Mouse (Mus musculus) heart, embryonic 15.5 days (tissue): ENCODE measurements around the gene Cxcl15. TPM values are rescaled to one million over a fixed set of nuclear protein-coding genes. Genes with fewer than 3 reads are reported as not detected.
A peak's percentile ranks its signal among the peaks of the same experiment; 100 is the strongest.

Experiments
- ATAC-seq: fragments of 200-750 bp; cut with Nextera tagmentation; replicated peaks from 2 replicates; pipeline ENCODE4 v1.8.0; 2017; ENCODE audit warnings: low read depth, moderate TSS enrichment; ENCODE audit not compliant: insufficient number of reproducible peaks, insufficient read depth, low FRiP score
- H3K27ac ChIP-seq: fragments of 300-500 bp; sonication (generic); 2 replicates; pipeline ENCODE4 v1.5.1; 2015; ENCODE audit warnings: mild to moderate bottlenecking, inconsistent platforms
- H3K27me3 ChIP-seq: fragments of 300-500 bp; sonication (generic); 2 replicates; pipeline ENCODE4 v1.6.1; 2015; ENCODE audit warnings: inconsistent platforms
- H3K36me3 ChIP-seq: fragments of 300-500 bp; sonication (generic); 2 replicates; pipeline ENCODE4 v1.6.1; 2015; ENCODE audit warnings: mild to moderate bottlenecking, inconsistent platforms
- H3K4me1 ChIP-seq: fragments of 300-500 bp; sonication (generic); replicated peaks from 2 replicates; pipeline ENCODE4 v1.6.1; 2015; ENCODE audit warnings: inconsistent platforms
- H3K4me2 ChIP-seq: fragments of 300-500 bp; sonication (generic); 2 replicates; pipeline ENCODE4 v1.6.1; 2015; ENCODE audit warnings: inconsistent platforms, mild to moderate bottlenecking, moderate library complexity
- H3K4me3 ChIP-seq: fragments of 300-500 bp; sonication (generic); 2 replicates; pipeline ENCODE4 v1.5.1; 2015; ENCODE audit warnings: mild to moderate bottlenecking, inconsistent platforms
- H3K9ac ChIP-seq: fragments of 300-500 bp; sonication (generic); 2 replicates; pipeline ENCODE4 v1.6.1; 2015; ENCODE audit warnings: mild to moderate bottlenecking, inconsistent platforms
- H3K9me3 ChIP-seq: fragments of 300-500 bp; sonication (generic); replicated peaks from 2 replicates; pipeline ENCODE4 v1.6.1; 2016; ENCODE audit warnings: inconsistent platforms
- WGBS: fragments of 180-500 bp; shearing (Covaris S2); methylation state at CpG from one replicate; pipeline ENCODE4 v1.1.7; 2015; ENCODE audit warnings: mixed read lengths; 5-methylcytosine and 5-hydroxymethylcytosine counted together
- polyA plus RNA-seq: library from polyadenylated mRNA; unstranded; fragments of >200 nt; fragmentation: Nextera tagmentation; extraction: Ambion mirVana; gene quantifications from 2 replicates; pipeline ENCODE4 v1.2.1, GENCODE M21; 2015

Gene Cxcl15
- 0.20 and 0.79 TPM in 2 replicates for polyA plus RNA-seq

DNA sequence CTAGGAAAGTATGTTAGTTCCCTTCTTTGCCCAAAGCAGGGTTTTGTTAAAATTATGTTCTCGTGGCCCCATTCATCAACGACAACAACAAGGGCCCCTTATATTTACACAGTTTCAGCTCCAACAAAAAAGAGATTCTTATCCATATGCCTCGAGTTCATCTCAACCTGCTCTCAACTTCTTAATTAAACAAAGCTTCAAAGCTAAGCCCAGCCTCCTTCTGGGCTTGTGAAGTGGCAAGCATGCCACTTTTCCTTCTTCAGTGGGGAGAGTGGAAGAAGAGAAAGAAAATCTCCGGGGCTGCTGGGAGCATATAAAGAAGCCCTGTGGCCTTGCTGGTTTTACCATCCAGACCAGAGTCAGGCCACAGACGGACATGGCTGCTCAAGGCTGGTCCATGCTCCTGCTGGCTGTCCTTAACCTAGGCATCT lies at the start of gene Cxcl15:
TSS of gene Cxcl15 (plus strand) at position 340 of the 431 bp plus-strand sequence.
- no peak within 1 kb of the TSS for H3K4me2 ChIP-seq
- H3K27ac ChIP-seq, result no peak within 1 kb of the TSS

DNA sequence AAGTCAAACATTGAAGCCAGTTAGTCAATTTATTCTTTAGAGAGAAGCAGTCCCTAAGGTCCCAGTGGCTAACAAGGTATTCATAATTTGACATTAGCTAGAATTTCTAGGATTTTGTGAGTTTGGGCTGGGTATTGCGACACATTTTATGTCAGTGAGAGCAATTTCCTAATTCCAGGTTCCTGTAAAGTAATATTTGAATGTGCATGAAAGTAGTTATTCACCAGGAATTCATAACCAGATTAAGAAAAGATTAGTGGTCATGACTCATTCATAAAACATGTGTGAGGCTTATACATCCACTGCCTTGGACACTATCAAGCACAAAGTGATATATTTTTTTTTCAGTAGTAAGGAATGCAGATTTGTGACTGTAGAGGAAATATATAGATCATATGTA lies 40.4 kb upstream of the Cxcl15 start:
- Histone ChIP-seq H3K4me2 (no peak overlapping the region), H3K9ac (no peak overlapping the region), H3K27me3 (peaks cover 8% of the 10 kb centered on the region), H3K27ac (no peak overlapping the region), H3K4me1 (peaks cover 9% of the 10 kb centered on the region), H3K4me3 (no peak overlapping the region), H3K9me3 (no peaks in the 10 kb centered on the region), H3K36me3 (no peaks in the 10 kb centered on the region)
- WGBS, result 80% methylated on average over 1 of the region's 1 CpGs
- no peak for ATAC-seq

More for the DNA sequence above, at the start of gene Cxcl15:
- Histone ChIP-seq H3K9ac (no peak within 1 kb of the TSS), H3K4me3 (no peak within 1 kb of the TSS), H3K4me1 (no peaks in the 10 kb centered on the region; the same call in 1 of the 2 replicates), H3K9me3 (no peaks in the 10 kb centered on the region), H3K36me3 (no peaks in the 10 kb centered on the region), H3K27me3 (no peaks in the 10 kb centered on the region)
- WGBS, result 60% methylated on average over 5 of the region's 5 CpGs
- ATAC-seq, result no peak

DNA sequence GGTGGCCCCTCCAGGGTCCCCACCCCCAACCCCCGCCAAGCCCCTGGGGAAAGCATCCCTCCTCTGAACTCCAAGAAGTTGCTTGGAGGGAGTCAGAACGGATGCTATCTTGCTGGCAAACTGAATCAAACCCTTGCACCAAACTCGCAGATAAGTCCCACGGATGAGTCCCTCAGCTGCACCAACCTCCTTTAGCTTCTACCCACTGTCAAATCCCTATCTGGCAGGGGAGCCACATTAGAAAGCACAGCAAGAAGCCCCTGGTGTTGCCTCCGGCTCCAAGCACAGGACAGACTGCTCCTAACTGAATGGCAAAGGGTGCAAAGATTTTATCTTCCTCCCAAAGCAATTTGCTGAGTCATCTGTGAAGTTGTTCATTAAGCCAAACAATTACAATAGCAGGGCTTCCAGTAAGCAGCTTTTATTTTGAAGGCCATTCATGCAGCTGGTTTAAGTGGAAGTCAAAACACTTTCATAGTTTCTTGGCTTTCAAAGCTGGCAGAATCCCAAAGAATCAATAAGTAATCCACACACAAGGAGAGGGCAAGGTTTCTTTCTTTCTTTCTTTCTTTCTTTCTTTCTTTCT lies 36.2 kb upstream of the Cxcl15 start:
- Histone ChIP-seq H3K36me3 (no peaks in the 10 kb centered on the region), H3K9me3 (no peaks in the 10 kb centered on the region), H3K4me2 (no peak overlapping the region), H3K27ac (no peak overlapping the region), H3K27me3 (peaks cover 17% of the 10 kb centered on the region), H3K4me3 (no peak overlapping the region), H3K9ac (no peak overlapping the region), H3K4me1 (peaks cover 16% of the 10 kb centered on the region)
- ATAC-seq, result no peak
- WGBS, result 33% methylated on average over 5 of the region's 5 CpGs

DNA sequence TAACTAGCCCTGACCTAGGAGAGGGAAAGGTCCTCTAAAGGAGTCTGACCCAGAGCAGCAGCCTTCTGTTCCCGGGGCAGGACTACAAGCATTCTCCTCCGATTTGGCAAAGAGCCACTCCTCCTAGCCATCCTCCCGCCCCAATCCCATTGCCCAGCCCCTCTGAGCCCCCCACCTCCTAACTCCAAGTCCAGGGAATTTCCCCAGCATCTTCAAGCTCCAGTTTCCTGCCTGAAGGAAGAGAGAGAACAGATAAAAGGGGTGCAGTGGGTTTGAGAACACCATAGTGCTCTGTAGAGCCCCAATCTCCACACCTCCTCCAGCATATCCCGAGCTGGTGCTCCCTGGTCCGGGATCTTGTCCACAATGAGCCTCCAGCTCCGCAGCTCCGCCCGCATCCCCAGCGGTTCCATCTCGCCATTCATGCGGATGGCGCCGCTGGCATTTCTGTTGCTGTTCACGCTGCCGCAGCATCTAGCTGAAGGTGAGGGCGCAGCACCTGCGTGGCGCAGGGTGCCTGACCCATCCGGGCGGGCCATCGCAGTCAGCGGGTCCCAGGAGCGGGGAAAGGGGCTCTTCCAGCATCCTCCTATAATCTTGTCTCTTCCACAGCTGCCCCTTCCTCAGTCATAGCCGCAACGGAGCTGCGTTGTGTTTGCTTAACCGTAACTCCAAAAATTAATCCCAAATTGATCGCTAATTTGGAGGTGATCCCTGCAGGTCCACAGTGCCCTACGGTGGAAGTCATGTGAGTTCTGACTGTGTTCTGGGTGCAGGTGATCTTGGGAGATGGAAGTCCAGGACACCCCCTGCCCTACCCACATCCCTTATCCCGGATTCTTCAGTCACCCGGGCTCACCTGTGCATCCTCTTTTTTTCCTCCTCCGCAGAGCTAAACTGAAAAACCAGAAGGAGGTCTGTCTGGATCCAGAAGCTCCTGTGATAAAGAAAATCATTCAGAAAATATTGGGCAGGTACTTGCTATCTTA lies 35.0 kb upstream of the Cxcl15 start, which contains the start of gene Cxcl5:
TSS of gene Cxcl5 (plus strand) at position 284 of the 989 bp plus-strand sequence.
- no peak for ATAC-seq
- no peak within 1 kb of the TSS for H3K27ac ChIP-seq
- H3K9me3 ChIP-seq, result no peaks in the 10 kb centered on the region
- H3K4me1 ChIP-seq, result peaks cover 16% of the 10 kb centered on the region
- peak within 1 kb of the TSS; percentile 33 for H3K4me3 ChIP-seq
- peaks cover 17% of the 10 kb centered on the region for H3K27me3 ChIP-seq
- peak within 1 kb of the TSS; percentile 57 for H3K4me2 ChIP-seq
- H3K9ac ChIP-seq, result no peak within 1 kb of the TSS
- no peaks in the 10 kb centered on the region for H3K36me3 ChIP-seq
- WGBS, result 7% methylated on average over 32 of the region's 32 CpGs

DNA sequence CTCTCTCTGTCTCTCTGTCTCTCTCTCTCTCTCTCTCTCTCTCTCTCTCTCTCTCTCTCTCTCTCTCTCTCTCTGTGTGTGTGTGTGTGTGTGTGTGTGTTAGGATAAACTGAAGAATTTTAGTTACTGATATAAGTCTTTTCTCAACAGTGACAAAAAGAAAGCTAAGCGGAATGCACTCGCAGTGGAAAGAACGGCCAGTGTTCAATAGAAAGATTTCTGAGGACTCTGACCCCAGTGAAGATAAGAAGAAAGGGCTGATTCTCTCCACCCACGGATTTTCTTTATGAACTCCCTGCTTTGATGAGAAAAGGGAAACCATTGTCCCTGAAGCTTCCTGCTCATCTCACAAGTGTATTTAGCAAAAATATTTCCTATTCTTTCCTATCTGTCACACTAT lies 34.0 kb upstream of the Cxcl15 start:
- H3K27me3 ChIP-seq, result peaks cover 17% of the 10 kb centered on the region
- no peak for ATAC-seq
- H3K9me3 ChIP-seq, result no peaks in the 10 kb centered on the region
- H3K36me3 ChIP-seq, result no peaks in the 10 kb centered on the region
- H3K4me1 ChIP-seq, result peaks cover 16% of the 10 kb centered on the region
- no peak overlapping the region for H3K27ac ChIP-seq
- WGBS, result 30% methylated on average over 4 of the region's 4 CpGs
- no peak overlapping the region for H3K4me3 ChIP-seq
- H3K9ac ChIP-seq, result no peak overlapping the region
- H3K4me2 ChIP-seq, result no peak overlapping the region

DNA sequence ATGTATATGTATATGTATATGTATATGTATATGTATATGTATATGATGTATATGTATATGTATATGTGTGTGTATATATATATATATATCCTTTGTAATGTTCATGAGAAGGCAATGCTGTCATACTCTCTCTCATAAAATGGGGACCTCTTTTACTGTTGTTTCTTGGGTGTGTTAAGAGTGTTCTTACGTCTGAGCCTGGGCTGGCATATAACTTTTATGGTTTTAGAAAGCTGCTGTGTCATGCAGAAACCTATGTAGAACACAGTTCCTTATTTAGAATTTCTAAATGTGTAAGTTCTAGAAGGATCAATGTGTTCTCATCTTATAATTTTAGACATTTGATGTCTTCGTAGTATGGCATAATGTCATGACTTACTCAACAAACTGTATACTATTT lies 33.5 kb upstream of the Cxcl15 start:
- H3K4me1 ChIP-seq, result peaks cover 16% of the 10 kb centered on the region
- ATAC-seq, result no peak
- no peak overlapping the region for H3K4me2 ChIP-seq
- H3K9ac ChIP-seq, result no peak overlapping the region
- H3K27me3 ChIP-seq, result peaks cover 17% of the 10 kb centered on the region
- no peak overlapping the region for H3K27ac ChIP-seq
- no peaks in the 10 kb centered on the region for H3K9me3 ChIP-seq
- H3K36me3 ChIP-seq, result no peaks in the 10 kb centered on the region
- no peak overlapping the region for H3K4me3 ChIP-seq
- WGBS, result 79% methylated on average over 2 of the region's 2 CpGs

DNA sequence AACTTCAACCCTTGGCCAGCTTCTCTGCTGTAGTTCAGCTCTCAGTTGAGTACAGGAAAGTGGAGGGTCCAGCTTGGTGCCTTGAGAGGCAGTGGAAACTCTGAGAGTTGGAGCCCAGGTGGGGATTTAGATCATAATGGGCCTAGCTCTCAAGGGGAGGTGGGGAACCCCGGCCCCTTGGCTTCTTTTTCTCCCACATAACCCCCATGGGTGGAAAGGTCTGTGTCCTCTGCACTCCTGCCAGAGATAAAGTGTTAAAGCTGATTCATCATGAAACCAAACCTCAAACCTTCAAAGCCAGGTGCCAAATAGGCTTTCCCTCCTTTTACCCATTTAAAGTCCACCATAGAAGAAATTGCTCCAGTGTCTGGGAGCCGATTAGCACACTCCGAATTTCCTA lies 32.5 kb upstream of the Cxcl15 start:
- Histone ChIP-seq H3K27ac (no peak overlapping the region), H3K4me1 (peaks cover 16% of the 10 kb centered on the region), H3K9me3 (no peaks in the 10 kb centered on the region), H3K27me3 (peaks cover 17% of the 10 kb centered on the region), H3K36me3 (no peaks in the 10 kb centered on the region), H3K4me3 (no peak overlapping the region), H3K9ac (no peak overlapping the region), H3K4me2 (no peak overlapping the region)
- WGBS, result 84% methylated on average over 3 of the region's 3 CpGs
- no peak for ATAC-seq

DNA sequence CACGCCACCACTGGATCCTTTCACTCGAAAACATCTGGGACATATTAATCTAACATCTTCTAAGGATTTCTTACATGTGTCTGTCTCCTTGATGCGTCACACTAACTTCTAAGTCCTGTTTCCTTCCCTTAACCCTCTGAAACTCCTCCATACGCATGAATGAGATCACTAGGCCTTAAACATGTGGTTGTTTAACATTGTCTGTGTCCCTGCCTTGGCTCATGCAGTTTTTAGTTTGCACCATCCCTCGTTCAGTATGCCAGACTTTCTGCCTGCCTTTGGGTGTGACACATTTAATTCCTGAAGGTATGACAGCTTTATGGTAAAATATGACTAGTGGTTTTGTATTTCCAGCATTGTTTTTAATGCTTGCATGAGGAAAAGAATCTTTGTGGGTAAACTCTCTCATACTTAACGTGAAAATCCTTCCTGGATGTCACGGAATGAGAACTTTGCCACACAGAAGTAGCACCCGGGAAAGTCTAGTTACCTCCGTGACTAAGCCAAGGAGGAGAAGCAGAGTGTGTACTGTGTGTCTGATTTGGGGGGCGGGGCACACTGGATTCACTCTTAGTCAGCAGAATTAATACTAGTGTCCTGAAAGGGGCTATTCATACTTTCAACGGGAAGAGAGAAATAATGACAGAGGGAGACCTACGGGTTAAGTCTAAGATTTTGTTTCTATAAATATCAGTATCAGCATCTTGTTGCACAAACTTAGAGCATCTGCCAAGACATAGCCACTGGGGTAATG lies 30.2 kb upstream of the Cxcl15 start:
- Histone ChIP-seq H3K4me2 (no peak overlapping the region), H3K27me3 (peaks cover 8% of the 10 kb centered on the region), H3K27ac (no peak overlapping the region), H3K36me3 (no peaks in the 10 kb centered on the region), H3K9ac (no peak overlapping the region), H3K9me3 (no peaks in the 10 kb centered on the region), H3K4me1 (peaks cover 6% of the 10 kb centered on the region), H3K4me3 (no peak overlapping the region)
- 73% methylated on average over 12 of the region's 12 CpGs for WGBS
- no peak for ATAC-seq

DNA sequence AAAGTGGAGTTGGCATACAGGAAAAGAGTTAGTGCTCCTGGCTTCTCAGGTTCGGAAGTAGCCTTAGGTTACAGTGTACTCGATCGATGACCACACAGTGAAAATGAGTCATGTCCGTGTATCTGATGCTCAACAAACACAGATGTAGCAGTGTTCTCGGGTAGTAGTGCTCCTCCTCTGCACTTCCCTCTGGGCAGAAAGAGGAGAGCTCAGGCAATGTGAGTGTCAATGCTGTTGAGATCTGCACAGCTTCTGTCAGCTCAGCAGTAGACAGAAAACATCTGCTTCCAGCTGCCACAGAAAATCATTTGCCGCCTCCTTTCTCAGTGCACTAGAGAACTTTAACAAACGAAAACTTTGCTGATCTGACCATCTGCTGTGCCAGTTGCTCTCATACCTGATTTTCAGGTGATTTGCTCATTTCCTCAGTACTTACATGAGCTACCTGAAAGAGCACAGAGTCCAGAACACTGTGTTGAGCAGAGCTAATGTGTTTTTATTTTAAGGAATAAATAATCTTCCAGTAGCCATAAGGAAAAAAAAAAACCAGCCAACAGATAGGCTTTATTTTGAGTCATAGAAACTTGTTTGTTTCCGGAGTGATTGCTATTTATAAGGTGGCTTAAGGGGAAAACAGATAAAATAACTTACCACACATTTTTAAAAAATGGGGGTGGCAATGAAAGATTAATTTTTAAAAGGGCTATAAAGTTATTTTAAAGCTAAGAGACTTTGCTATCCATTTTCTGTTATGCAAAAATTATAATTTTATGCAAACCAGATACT lies 28.3 kb upstream of the Cxcl15 start:
- no peak for ATAC-seq
- Histone ChIP-seq H3K9ac (no peak overlapping the region), H3K9me3 (no peaks in the 10 kb centered on the region), H3K36me3 (no peaks in the 10 kb centered on the region), H3K4me1 (no peaks in the 10 kb centered on the region), H3K27ac (no peak overlapping the region), H3K27me3 (no peaks in the 10 kb centered on the region), H3K4me2 (no peak overlapping the region), H3K4me3 (no peak overlapping the region)
- WGBS, result 54% methylated on average over 8 of the region's 8 CpGs

DNA sequence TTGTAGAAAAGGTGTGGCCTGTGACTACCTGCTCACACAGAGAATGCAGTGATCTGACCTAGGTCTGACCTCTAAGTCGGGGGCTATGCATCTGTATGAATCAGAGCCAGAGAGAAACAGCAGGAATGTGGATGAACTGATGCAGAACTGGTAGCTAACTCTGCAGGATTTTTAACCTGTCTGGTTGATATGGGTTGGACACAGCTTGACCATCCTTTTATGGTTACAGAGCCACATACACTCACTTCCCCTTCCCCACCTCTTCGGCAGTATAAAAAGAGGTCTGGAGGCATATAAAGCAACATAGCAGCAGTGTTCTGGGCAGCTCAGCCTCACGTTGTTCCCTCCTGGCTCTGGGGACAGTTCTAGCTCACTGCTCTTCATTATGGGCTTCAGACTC lies 26.1 kb upstream of the Cxcl15 start, which contains the start of gene Ppbp:
TSS of gene Ppbp (plus strand) at position 301 of the 400 bp plus-strand sequence.
- Histone ChIP-seq H3K4me2 (no peak within 1 kb of the TSS), H3K36me3 (no peaks in the 10 kb centered on the region), H3K9me3 (no peaks in the 10 kb centered on the region), H3K27me3 (no peaks in the 10 kb centered on the region), H3K4me1 (0 out of 2 replicates have a peak, but pooled peaks cover 10% of the 10 kb centered on the region), H3K9ac (no peak within 1 kb of the TSS), H3K4me3 (no peak within 1 kb of the TSS), H3K27ac (no peak within 1 kb of the TSS)
- ATAC-seq, result no peak
- WGBS, result 50% methylated on average over 3 of the region's 3 CpGs
